Mouse (Mus musculus) liver (tissue): Measurements from ENCODE around the gene Nmral1.
"Not testable (repeated sequence)": the region's sequence is repeated elsewhere in the genome, so short reads cannot be mapped to it uniquely, and the experiment has no call there.

Experiments used
- DNase-seq: peaks from one replicate; pipeline ENCODE4 v3.0.0-alpha.2; 2020; ENCODE audit warnings: mixed read lengths

Nmral1 gene

GRCm38 (mm10) chr16:4713861-4714710 lies 5.1 kb downstream of the Nmral1 start:
- no peak for DNase-seq

DNA sequence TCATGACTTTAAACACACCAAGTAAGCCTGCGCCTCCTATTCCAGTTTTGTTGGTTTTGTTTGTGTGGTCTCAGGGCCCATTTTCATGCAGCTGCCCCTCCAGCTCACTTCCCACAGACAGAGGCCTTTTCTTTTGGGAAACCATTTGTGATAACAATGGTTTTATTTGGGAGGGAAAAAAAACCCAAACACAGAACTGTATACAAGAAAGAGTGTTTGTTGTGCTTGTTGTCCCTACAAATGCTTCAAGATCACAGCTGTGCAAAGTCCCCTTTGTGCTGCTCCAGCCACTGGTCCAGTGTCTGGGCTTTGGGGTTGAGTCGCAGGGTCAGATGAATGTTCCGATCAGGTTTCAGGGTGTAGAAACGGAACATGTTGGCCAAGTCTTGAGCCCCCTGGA lies 8.0 kb downstream of the Nmral1 start:
- DNase-seq = no peak

DNA sequence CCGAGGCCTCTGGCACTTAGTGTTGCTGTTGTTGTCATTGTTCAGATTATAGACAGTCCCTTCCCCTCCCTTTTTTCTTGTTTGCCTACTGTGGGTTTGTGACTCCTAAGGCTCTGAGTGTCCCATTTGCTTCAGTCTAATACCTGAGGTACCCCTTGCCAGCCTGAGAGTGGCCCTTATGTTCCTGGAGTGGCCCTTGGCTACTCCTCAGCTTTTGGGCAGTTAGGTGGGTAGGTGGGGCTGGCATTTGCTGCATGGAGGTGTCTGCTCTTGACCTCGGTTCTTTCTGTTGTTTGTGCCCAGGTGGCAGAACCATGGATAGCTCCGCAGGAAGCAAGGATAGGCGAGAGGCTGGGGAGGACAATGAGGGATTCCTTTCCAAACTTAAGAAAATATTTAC lies 13.6 kb downstream of the Nmral1 start:
- no peak for DNase-seq

- DNase-seq = no peak
Observed at GRCm38 (mm10) chr16:4702646-4703045, 16.5 kb downstream of the Nmral1 start.

DNA sequence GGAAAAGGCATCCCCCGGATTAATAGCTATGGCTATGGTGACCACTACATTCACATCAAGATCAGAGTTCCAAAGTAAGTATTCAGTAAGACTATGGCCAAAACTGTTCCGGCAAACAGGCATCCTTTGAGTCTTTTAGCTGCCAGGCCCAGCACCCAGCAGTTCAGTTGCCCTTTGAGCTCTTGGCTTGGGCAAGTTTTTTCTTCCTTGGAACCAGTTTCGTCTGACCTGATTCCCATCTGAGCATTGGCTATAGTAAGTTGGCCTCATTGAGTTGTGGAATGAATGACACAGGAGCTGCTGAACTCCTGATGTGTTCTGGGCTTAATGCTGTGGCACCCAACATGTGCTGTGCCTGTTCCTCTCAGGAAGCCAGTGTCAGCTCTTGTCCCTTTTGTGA lies 17.9 kb downstream of the Nmral1 start:
- no peak for DNase-seq

GRCm38 (mm10) chr16:4689371-4689770 lies 29.8 kb downstream of the Nmral1 start:
- not testable (repeated sequence) for DNase-seq

- no peak for DNase-seq
Observed at GRCm38 (mm10) chr16:4684457-4684791, 34.7 kb downstream of the Nmral1 start.

DNA sequence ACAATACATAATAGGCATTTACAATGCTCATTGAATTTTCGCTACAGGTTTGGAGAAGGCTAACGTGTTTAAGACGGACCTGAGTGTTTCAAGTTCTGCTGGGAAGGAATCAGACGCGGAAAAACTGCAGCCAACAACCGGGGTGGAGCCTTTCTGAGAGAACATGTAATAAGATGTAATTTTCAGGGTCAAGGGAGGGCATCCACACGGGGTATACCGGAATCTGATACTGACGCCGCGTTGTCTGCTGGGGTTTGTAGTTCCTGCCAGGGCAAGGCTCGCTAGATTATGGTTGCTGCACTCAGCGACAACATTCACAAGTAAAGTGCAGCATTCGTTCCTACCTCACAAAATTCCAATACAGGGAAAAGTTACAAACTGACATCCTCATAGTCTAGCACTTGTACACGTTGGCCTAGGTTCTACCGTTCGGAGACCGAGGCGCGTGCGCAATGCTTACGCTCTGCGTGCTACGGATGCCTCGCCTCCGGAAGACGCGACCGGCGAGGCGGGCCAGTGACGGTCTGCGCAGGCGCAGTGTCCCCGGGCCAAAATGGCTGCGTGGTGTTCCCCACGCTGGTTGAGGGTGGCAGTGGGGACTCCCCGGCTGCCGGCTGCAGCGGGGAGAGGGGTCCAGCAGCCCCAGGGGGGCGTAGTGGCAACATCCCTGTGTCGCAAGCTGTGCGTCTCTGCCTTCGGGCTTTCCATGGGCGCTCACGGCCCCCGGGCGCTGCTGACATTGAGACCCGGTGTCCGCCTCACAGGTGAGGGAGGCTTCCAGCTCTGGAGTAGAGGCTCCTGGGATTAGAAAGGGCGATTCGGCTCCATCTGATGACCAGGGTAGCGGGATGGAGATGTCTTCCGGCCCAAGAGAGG lies 35.3 kb downstream of the Nmral1 start:
- DNase-seq = peak; percentile 96

- DNase-seq = peak; percentile 46
Observed at GRCm38 (mm10) chr16:4683193-4683580, 36.0 kb downstream of the Nmral1 start.

- DNase-seq = no peak
Observed at GRCm38 (mm10) chr16:4682628-4683179, 36.5 kb downstream of the Nmral1 start.

DNA sequence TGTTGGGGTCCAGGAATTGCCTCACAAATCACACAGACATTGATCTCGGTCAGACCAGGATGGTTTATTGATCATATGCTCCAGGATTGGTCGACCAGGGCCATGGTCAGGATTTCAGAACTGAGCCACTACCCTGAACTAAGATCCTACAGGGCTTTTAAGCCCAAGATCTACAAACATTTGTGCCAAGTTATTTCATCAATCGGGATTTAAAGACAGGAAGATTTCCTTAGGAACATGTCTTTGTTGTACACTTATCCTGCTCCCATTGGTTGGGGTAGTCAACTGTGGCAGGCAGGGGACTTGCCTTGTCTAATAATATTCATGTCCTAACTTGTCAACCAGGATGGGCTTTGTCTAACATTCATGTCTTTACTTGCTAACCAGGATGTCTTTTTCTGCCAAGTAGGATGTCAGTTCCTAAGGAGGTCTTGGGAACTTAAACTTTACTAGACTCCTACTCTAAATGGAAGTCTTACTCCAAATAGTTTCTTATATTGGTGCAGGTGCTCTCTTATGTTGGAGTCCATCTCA lies 38.2 kb downstream of the Nmral1 start:
- not testable (repeated sequence) for DNase-seq

GRCm38 (mm10) chr16:4679121-4680018 lies 39.8 kb downstream of the Nmral1 start, which contains the start of gene Coro7:
Gene Coro7 (minus strand): TSS chr16:4679777.
- peak; percentile 97 for DNase-seq

DNA sequence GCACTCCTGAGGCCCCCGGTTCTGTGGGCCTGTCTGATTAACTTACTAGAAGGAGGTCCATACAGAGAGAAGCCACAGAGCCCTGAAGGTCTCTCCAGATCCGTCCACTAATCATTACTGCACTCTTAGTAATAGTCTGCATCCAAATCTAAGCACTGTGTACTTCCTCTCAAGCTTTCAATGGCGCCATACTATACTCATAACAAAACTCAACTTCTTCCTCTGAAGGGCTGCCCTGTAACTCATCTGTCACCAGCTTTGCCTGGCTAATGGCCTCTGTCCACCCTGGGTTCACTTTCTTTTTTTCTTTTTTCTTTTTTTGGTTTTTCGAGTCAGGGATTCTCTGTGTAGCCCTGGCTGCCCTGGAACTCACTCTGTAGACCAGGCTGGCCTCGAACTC lies 41.1 kb downstream of the Nmral1 start:
- DNase-seq = no peak

GRCm38 (mm10) chr16:4676836-4677235 lies 42.3 kb downstream of the Nmral1 start:
- no peak for DNase-seq

DNA sequence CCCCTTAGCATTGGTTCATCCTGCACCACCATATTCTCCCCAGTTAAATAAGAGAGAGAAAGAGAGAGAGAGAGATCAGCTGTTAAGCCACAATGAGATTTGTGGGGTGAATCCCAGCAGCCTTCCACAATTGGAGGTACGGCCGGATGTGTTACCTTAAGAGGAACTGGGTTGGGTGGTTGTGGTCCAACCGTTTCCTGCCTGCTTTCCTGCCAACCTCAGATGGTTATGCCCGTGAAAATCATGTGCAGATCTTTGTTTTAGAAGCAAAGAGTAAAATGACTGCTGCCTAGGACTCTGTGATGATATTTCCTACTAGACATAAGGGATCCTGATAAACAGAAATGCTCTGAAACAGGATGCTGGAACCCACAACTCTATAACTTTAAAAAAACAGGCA lies 45.1 kb downstream of the Nmral1 start:
- DNase-seq = no peak

GRCm38 (mm10) chr16:4670317-4670716 lies 48.8 kb downstream of the Nmral1 start:
- DNase-seq = no peak

GRCm38 (mm10) chr16:4667190-4667808 lies 51.9 kb downstream of the Nmral1 start:
- peak; percentile 85 for DNase-seq

- DNase-seq = no peak
Observed at GRCm38 (mm10) chr16:4665726-4666125, 53.4 kb downstream of the Nmral1 start.

DNA sequence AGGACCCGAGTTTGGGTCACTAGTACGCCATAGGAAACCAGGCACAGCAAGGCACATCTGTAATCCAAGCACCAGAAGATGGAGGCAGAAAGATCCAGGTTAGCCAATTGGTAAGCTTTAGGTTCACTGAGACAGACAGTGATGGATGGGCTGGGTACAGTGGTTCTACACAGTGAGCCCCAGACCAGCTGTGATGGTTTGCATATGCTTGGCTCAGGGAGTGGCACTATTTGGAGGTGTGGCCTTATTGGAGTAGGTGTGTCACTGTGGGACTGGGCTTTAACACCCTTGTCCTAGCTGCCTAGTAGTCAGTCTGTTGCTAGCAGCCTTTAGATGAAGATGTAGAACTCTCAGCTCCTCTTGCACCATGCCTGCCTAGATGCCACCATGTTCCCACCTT lies 55.4 kb downstream of the Nmral1 start:
- DNase-seq = no peak

DNA sequence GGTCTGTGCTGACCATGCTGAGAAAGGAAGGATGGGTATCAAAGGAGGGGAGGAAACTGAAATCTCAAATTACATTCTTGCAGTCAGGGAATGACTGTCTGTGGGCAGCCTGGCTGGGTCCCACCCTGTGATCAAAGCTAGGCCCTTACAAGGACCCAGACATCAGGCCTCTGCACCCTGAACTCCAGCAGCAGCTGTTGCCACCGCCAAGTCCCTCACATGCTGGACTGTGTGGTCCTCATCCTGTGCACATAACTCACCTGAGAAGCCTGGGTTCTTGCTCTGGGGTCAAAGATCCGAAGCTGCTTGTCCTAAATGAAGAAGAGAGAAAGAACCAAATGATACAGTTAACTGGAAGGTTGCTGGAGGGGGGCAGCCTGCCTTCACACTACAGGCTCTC lies 57.6 kb downstream of the Nmral1 start:
- DNase-seq = no peak
